Mouse (Mus musculus): ENCODE measurements around the gene Olfr612.

DNA sequence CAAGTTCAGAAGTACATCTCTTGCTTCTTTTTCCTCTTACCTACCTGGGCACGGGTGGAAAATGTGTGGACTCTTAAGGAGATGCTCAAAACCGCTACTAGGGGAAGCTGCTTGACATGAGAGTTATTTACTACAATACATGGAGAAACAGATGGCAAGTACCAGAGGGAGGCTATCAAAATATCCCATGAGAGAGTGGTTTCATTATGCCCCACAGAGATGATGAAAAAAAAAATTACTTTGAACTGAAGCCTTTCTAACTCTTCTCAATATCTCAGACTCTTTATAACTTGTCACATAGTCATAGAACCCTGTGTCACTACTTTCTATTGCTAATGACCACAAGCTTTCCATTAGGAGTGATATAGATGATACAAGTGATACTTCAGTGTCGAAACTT is 26.5 kb upstream of the Olfr612 start, which contains the start of gene Olfr616:
- TF ChIP-seq CTCF (IDR thresholded peaks at IDR 0.05; ENCODE audit: borderline replicate concordance, control insufficient read depth, extremely low read depth, insufficient read depth, low read length, poor library complexity) (no peak), POLR2A (IDR thresholded peaks at IDR 0.05; ENCODE audit: control insufficient read depth, extremely low read depth, insufficient read depth, low read length, poor library complexity) (no peak)
